Mouse (Mus musculus) G1E (cell line): Measurements from ENCODE around the gene Dnah14. TPM values are rescaled to one million over a fixed set of nuclear protein-coding genes. Genes with fewer than 3 reads are reported as not detected.

ENCODE experiments used
- ATAC-seq: 2 replicates; pipeline ENCODE4 v1.8.0; 2016; ENCODE audit warnings: mild to moderate bottlenecking; ENCODE audit not compliant: insufficient number of reproducible peaks, poor library complexity, low FRiP score, severe bottlenecking; ENCODE audit errors: extremely low read depth
- DNase-seq: peaks from one replicate; pipeline ENCODE4 v3.0.0; 2012; ENCODE audit warnings: low spot score
- H3K27me3 ChIP-seq: 2 replicates; pipeline ENCODE4 v1.6.1; 2012; ENCODE audit warnings: mild to moderate bottlenecking, low read length, inconsistent platforms; ENCODE audit not compliant: insufficient read depth
- H3K36me3 ChIP-seq: replicated peaks from 2 replicates; pipeline ENCODE3; 2012; ENCODE audit warnings: mild to moderate bottlenecking, inconsistent platforms
- H3K4me1 ChIP-seq: 2 replicates; pipeline ENCODE4 v1.6.1; 2012; ENCODE audit warnings: low read depth, low read length, inconsistent platforms, mixed read lengths; ENCODE audit not compliant: insufficient read depth
- H3K4me3 ChIP-seq: 2 replicates; pipeline ENCODE4 v1.5.1; 2012; ENCODE audit warnings: low read depth, mild to moderate bottlenecking, inconsistent platforms, low read length, moderate library complexity, mixed read lengths
- H3K9me3 ChIP-seq: replicated peaks from 2 replicates; pipeline ENCODE4 v1.6.1; 2012; ENCODE audit warnings: inconsistent platforms
- CTCF ChIP-seq: IDR thresholded peaks from 2 replicates; pipeline ENCODE4 v1.5.1; 2012; ENCODE audit warnings: low read depth, low read length, inconsistent platforms, mixed read lengths
- GATA1 ChIP-seq: IDR thresholded peaks from 2 replicates; pipeline ENCODE4 v1.6.1; 2012; ENCODE audit warnings: borderline replicate concordance, low read length, inconsistent platforms, mixed read lengths
- GATA2 ChIP-seq: IDR thresholded peaks from 2 replicates; pipeline ENCODE4 v1.6.1; 2012; ENCODE audit warnings: low read depth, low read length, inconsistent platforms, borderline replicate concordance
- POLR2AphosphoS5 ChIP-seq: IDR thresholded peaks from 2 replicates; pipeline ENCODE4 v1.6.1; 2012; ENCODE audit warnings: low read depth, low read length, inconsistent platforms; ENCODE audit not compliant: insufficient replicate concordance
- TAL1 ChIP-seq: conservative IDR thresholded peaks from 2 replicates; pipeline ENCODE4 v1.6.1; 2012; ENCODE audit warnings: low read depth, low read length, inconsistent platforms, mixed read lengths
- polyA plus RNA-seq: library from polyadenylated mRNA; stranded (reverse); fragments of >175 nt; gene quantifications from 2 replicates; pipeline ENCODE4 v1.2.3, GENCODE M21; 2012
- total RNA-seq, 2 experiments: library from RNA; stranded (forward) in 1 of 2; stranded (reverse) in 1 of 2; fragments of 200-1000 nt in 1 of 2; fragments of >200 nt in 1 of 2; fragmentation: Nextera tagmentation in 1 of 2; gene quantifications; 2 replicates each; pipeline ENCODE4 v1.2.3; 2014 to 2017

Gene Dnah14
- total and polyA plus RNA-seq, 3 experiments = 1.3 TPM; not detected in 2

DNA sequence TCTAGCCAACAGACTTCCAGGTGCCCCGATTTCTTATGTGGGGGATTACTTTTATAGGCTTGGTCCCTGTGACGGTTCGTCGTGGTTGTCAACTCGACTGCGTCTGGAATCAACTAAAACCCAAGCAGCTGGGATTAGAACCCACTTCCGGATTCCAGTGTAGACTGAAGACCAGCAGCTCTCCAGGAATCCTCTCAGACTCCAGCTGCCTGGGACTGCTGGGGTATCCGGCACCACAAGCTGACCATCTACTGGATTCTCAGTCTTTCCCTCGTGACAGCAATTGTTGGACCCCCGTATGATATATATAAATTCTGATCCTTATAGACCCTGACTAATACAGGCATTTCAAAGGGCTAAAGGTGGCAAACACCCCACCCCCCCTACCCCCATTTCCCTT, 16.7 kb upstream of the Dnah14 start:
- no peak for DNase-seq
- H3K9me3 ChIP-seq = no peaks in the 10 kb centered on the region
- H3K36me3 ChIP-seq = no peaks in the 10 kb centered on the region
- no peaks in the 10 kb centered on the region for H3K4me1 ChIP-seq
- no peak overlapping the region for H3K4me3 ChIP-seq
- TF ChIP-seq GATA1 (no peak), POLR2AphosphoS5 (no peak), GATA2 (no peak), CTCF (no peak), TAL1 (no peak)
- ATAC-seq = no peak
- peaks cover 5% of the 10 kb centered on the region for H3K27me3 ChIP-seq

- H3K9me3 ChIP-seq = no peaks in the 10 kb centered on the region
- no peaks in the 10 kb centered on the region for H3K4me1 ChIP-seq
- no peak for ATAC-seq
- no peak for TF ChIP-seq POLR2AphosphoS5
- no peak for TF ChIP-seq GATA1
- no peak for TF ChIP-seq GATA2
- TF ChIP-seq TAL1 = no peak
- no peak for TF ChIP-seq CTCF
- no peaks in the 10 kb centered on the region for H3K36me3 ChIP-seq
- peaks cover 5% of the 10 kb centered on the region for H3K27me3 ChIP-seq
- no peak overlapping the region for H3K4me3 ChIP-seq
- DNase-seq = no peak
These were observed 16.0 kb upstream of the Dnah14 start for GRCm38 (mm10) chr1:181560325-181560724.

- ATAC-seq (no peak), DNase-seq (no peak)
- H3K4me3 ChIP-seq = no peak overlapping the region
- H3K9me3 ChIP-seq = no peaks in the 10 kb centered on the region
- no peaks in the 10 kb centered on the region for H3K4me1 ChIP-seq
- TF ChIP-seq CTCF (no peak), GATA2 (no peak), TAL1 (no peak), POLR2AphosphoS5 (no peak), GATA1 (no peak)
- peaks cover 5% of the 10 kb centered on the region for H3K27me3 ChIP-seq
- no peaks in the 10 kb centered on the region for H3K36me3 ChIP-seq
These were observed 15.2 kb upstream of the Dnah14 start for GRCm38 (mm10) chr1:181560896-181561767.

- no peak for ATAC-seq
- Histone ChIP-seq H3K4me3 (no peak overlapping the region), H3K27me3 (peaks cover 5% of the 10 kb centered on the region), H3K4me1 (no peaks in the 10 kb centered on the region), H3K9me3 (no peaks in the 10 kb centered on the region), H3K36me3 (no peaks in the 10 kb centered on the region)
- DNase-seq = no peak
- TF ChIP-seq CTCF (no peak), TAL1 (no peak), GATA1 (no peak), GATA2 (no peak), POLR2AphosphoS5 (no peak)
These were observed 14.5 kb upstream of the Dnah14 start for GRCm38 (mm10) chr1:181561768-181562444.

GRCm38 (mm10) chr1:181569447-181569846, 6.9 kb upstream of the Dnah14 start:
- Histone ChIP-seq H3K4me3 (no peak overlapping the region), H3K36me3 (no peaks in the 10 kb centered on the region), H3K4me1 (no peaks in the 10 kb centered on the region), H3K9me3 (no peaks in the 10 kb centered on the region), H3K27me3 (no peaks in the 10 kb centered on the region)
- TF ChIP-seq GATA2 = no peak
- TF ChIP-seq CTCF = no peak
- no peak for TF ChIP-seq TAL1
- no peak for TF ChIP-seq POLR2AphosphoS5
- no peak for TF ChIP-seq GATA1
- no peak for DNase-seq
- ATAC-seq = no peak

- H3K27me3 ChIP-seq = 0 out of 2 replicates have a peak, but pooled peaks cover 2% of the 10 kb centered on the region
- no peak overlapping the region for H3K4me3 ChIP-seq
- H3K9me3 ChIP-seq = no peaks in the 10 kb centered on the region
- DNase-seq = no peak
- no peaks in the 10 kb centered on the region for H3K4me1 ChIP-seq
- ATAC-seq = no peak
- TF ChIP-seq GATA2 (no peak), TAL1 (no peak), POLR2AphosphoS5 (no peak), GATA1 (no peak), CTCF (no peak)
- no peaks in the 10 kb centered on the region for H3K36me3 ChIP-seq
These were observed 6.8 kb downstream of the Dnah14 start for GRCm38 (mm10) chr1:181583152-181583551.
